Mouse (Mus musculus): ENCODE measurements at regions not wholly inside any gene's neighbourhood (a gene's known extent, or its start where the extent isn't known, plus 50 kb on each side); places are given as distances from the start of the nearest gene placed in this dataset.

- TF ChIP-seq CTCF (IDR thresholded peaks at IDR 0.05; ENCODE audit: low read depth) = no peak
- no peak for TF ChIP-seq EP300 (IDR thresholded peaks at IDR 0.05; ENCODE audit: low read depth)
Measured at GRCm38 (mm10) chr13:83885729-83886128, 336.4 kb upstream of the Tmem161b start.

Measured in heart, postnatal 0 days (tissue).